Mouse (Mus musculus) stomach, postnatal 0 days (tissue): ENCODE measurements at regions not wholly inside any gene's neighbourhood (a gene's known extent, or its start where the extent isn't known, plus 50 kb on each side); places are given as distances from the start of the nearest gene placed in this dataset.

Experiments used
- CTCF ChIP-seq: IDR thresholded peaks from 2 replicates; pipeline ENCODE4 v1.5.1; 2016; ENCODE audit warnings: antibody characterized with exemption, low read depth, mild to moderate bottlenecking, moderate library complexity
- EP300 ChIP-seq: optimal IDR thresholded peaks from 2 replicates; pipeline ENCODE3; 2016; ENCODE audit warnings: antibody characterized with exemption

GRCm38 (mm10) chr11:64743753-64744152, 235.1 kb upstream of the Elac2 start:
- TF ChIP-seq CTCF (no peak), EP300 (no peak)
